Mouse (Mus musculus): Measurements from ENCODE around the gene Eif6.

Eif6 gene

GRCm38 (mm10) chr2:155792899-155793298 is 33.8 kb downstream of the Eif6 start:
- no peak for DNase-seq (ENCODE audit: extremely low read depth, low read depth)

DNA sequence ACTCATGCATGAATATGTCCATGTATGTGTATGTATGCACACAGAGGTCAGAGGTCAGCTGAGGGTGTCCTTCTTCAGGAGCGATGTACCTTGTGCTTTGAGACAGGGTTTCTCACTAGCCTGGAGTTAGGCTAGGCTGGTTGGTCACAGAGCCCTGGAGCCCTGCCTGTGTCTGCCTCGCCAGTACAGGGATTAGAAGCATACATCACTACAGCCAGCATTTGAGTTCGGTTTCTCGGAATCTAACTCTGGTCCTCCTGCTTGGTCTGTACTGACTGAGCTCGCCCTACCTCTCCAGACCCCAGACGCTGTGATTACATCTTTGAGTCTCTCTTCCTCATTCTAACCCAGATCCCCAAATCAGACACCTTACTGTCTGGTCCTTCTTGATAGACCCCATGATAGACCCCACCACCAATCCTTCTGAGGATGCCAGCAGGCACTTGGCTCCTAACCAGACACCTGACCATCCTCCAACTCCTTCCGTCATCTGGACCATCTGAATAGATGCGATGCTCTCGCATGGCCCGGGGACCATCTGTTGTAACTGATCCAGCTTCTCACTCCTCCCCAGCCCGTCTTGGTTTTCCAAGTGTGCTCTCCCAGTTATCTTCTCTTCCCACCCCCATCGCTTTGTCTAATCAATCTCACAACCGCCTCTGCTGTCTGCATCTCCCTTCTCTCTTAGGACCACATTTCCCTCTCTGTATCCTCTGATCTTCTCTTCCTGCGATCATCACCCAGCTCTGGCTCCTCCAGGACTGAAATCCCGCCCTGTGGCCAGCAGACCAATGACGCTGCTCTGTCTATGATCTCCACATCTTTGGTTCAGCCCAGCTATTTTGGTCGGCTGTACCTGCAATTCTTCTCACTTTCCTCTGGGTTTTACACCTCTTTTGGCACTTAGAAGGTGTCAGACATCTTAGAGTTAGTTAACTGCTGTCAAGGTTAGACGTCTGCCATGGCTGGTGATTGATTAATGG is 38.5 kb downstream of the Eif6 start:
- DNase-seq (ENCODE audit: extremely low read depth, low read depth): no peak

DNA sequence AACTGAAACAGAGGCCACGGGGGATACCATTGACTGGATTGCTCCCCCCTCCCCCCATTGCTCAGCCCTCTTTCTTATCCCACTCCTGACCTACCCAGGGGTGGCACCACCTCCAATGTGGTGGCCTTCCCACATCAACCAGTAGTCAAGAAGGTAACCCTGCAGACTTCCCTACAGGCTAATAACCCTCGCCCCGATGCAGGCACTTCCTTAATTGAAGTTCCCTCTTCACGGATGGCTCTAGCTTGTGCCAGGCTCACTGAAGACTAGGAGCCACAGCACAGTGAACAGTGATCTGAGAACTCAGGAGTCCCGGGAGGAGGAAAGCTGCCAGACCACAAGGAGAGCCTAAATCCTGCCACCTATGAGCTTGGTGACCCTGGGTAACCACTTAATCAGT is 39.8 kb downstream of the Eif6 start:
- peak; percentile 18 for DNase-seq (ENCODE audit: extremely low read depth, low read depth)

DNA sequence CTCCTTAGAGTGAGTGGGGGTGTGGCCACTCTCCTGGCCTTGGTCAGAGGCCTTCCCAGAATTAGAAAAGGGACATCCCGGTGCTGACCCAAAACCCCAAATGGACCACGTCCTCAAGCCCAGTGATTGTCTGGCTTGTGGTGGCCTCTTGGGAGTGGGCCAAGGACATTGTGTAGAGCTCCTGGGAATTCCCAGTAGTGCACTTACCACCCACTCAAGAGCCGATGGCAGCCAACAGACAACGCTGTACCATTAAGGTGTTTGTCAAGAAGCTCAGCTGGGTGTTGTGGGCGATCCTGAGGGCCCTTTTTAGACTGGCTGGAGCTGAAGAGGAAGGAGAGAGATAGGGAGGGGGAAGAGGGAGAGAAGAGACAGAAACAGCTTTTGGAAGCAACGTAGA is 42.2 kb downstream of the Eif6 start:
- no peak for DNase-seq (ENCODE audit: extremely low read depth, low read depth)

- DNase-seq (ENCODE audit: extremely low read depth, low read depth): no peak
These were observed 47.2 kb downstream of the Eif6 start for GRCm38 (mm10) chr2:155779506-155779905.

DNA sequence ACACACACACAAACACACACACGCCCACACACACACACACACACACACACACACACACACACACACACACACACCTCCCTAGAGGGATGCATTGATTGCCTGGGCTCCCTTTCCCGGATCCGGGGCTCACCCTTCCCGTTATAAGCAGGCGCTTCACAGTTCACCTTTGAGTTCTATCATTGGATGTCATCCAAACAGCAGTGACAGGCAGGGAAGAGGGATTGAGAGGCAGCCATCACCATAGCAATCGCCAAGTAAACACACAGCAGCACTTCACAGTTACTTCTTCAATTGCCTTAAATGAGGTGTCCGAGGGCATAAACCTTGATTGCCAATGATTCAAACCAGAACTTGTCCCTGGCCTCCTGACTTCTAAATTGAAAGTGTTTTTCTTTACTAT is 47.7 kb downstream of the Eif6 start:
- DNase-seq (ENCODE audit: extremely low read depth, low read depth): no peak

GRCm38 (mm10) chr2:155778004-155778403 is 48.7 kb downstream of the Eif6 start:
- DNase-seq (ENCODE audit: extremely low read depth, low read depth): no peak

- no peak for DNase-seq (ENCODE audit: extremely low read depth, low read depth)
These were observed 49.1 kb downstream of the Eif6 start for GRCm38 (mm10) chr2:155777688-155777985.

- no peak for DNase-seq (ENCODE audit: extremely low read depth, low read depth)
These were observed 49.7 kb downstream of the Eif6 start for GRCm38 (mm10) chr2:155776824-155777687.

- DNase-seq (ENCODE audit: extremely low read depth, low read depth): no peak
These were observed 51.0 kb downstream of the Eif6 start for GRCm38 (mm10) chr2:155775685-155776263.

- no peak for DNase-seq (ENCODE audit: extremely low read depth, low read depth)
These were observed 51.6 kb downstream of the Eif6 start, which contains the start of gene Mmp24 for GRCm38 (mm10) chr2:155774927-155775684. TSS of gene Mmp24 (plus strand) at chr2:155775342.

GRCm38 (mm10) chr2:155774261-155774926 is 52.3 kb downstream of the Eif6 start:
- no peak for DNase-seq (ENCODE audit: extremely low read depth, low read depth)

- no peak for DNase-seq (ENCODE audit: extremely low read depth, low read depth)
These were observed 53.1 kb downstream of the Eif6 start for GRCm38 (mm10) chr2:155773664-155774063.

All from MEL-GATA-1-ER (cell line).